Mouse (Mus musculus): ENCODE results near the gene Tmem88b. TPM values are rescaled to one million over a fixed set of nuclear protein-coding genes. Genes with fewer than 3 reads are reported as not detected.
A peak's percentile ranks its signal among the peaks of the same experiment; 100 is the strongest.

Tmem88b gene
- polyA plus RNA-seq, 1 experiment = 1.8 TPM

DNA sequence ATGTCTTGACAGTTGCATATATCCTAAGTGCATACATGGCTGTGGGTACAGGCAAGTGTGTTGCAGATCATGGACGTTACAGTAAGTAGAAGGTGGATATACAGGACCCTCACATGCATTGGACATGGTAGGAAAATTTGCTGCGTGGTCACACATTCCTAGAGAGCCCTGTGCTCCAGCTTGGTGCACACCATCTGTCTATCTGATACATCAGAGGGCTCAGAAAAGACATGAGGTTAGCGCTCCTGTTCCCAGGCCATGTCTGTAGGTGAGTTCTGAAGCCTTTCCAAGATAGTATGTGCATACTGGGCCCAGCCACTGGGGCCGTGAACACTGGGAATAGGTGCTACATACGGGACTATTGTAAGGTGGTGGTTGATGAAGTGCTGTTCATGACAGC, 49.3 kb downstream of the Tmem88b start:
- DNase-seq = no peak
- Histone ChIP-seq H3K27me3 (replicated peaks; ENCODE audit: control insufficient read depth, insufficient read depth, low read length) (no peaks in the 10 kb centered on the region), H3K4me1 (ENCODE audit: control insufficient read depth, insufficient read depth, low read length) (peaks cover 4% of the 10 kb centered on the region; the same call in 1 of the 2 replicates), H3K36me3 (ENCODE audit: control insufficient read depth, insufficient read depth, low read length) (no peaks in the 10 kb centered on the region; the same call in 1 of the 2 replicates), H3K27ac (ENCODE audit: insufficient read depth, low read depth, low read length) (no peak overlapping the region), H3K4me3 (ENCODE audit: insufficient read depth, low read depth, low read length) (no peak overlapping the region)
- 94% methylated on average over 5 of the region's 5 CpGs for WGBS
- TF ChIP-seq CTCF (conservative IDR thresholded peaks at IDR 0.05; ENCODE audit: insufficient read depth, insufficient read length, low read depth, low read length) = no peak
- no peak for TF ChIP-seq POLR2A (IDR thresholded peaks at IDR 0.05; ENCODE audit: low read depth, low read length)

DNA sequence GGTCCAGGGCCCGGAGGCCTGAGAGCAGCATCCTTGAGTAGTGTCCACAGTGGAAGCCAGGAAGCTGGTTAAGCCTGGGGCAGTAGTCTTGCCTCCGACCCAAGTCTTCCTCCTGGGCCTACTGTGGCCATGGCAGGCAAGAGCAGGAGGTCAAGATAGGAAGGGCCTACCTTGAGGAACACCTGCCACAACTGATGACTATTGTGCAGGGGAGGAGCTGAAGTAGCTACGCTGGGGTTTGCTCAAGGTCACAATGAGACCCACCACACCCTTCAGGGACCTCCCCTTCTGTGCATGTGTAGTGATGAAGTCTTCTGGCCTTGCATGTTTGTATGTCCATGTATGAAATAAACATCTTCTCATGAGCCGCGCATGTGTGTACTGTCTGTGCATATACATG, 49.9 kb downstream of the Tmem88b start:
- 72% methylated on average over 5 of the region's 5 CpGs for WGBS
- Histone ChIP-seq H3K27ac (ENCODE audit: insufficient read depth, low read depth, low read length) (no peak overlapping the region), H3K36me3 (ENCODE audit: control insufficient read depth, insufficient read depth, low read length) (no peaks in the 10 kb centered on the region; the same call in 1 of the 2 replicates), H3K4me3 (ENCODE audit: insufficient read depth, low read depth, low read length) (peak overlapping the region; percentile 71), H3K27me3 (replicated peaks; ENCODE audit: control insufficient read depth, insufficient read depth, low read length) (no peaks in the 10 kb centered on the region), H3K4me1 (ENCODE audit: control insufficient read depth, insufficient read depth, low read length) (peaks cover 4% of the 10 kb centered on the region; the same call in 1 of the 2 replicates)
- no peak for DNase-seq
- TF ChIP-seq POLR2A (IDR thresholded peaks at IDR 0.05; ENCODE audit: low read depth, low read length) = no peak

DNA sequence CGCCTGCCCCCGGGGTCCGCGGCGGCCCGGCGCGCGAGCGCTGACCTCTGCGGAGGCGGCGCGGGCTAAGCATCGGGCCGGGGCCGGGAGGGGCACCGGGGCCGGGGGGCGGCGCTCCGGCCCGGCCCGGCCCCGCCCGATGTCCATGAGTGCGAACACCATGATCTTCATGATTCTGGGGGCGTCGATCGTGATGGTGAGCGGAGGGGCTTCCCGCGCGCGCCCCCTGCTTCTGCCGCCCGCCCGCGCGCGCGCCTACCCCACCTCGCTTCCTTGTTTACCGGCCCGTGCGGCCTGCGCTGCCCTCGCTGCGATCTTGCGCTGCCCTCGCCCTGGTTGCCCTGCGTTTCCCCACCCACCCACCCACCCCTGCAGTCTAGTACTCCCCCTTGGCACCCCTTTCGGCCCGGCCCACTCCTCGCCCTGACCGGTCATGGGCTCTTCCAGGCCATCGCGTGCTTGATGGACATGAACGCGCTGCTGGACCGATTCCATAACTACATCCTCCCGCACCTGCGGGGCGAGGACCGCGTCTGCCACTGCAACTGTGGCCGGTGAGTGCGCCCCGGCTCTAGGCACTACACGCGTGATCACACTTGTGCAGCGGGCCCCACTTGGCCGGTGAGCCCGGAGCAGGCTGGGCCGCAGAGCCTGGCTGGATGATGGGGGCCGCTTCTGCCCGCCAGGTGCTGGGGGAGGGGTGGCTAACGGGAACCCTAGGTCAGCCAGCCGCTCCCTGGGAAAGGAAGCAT, 50.5 kb downstream of the Tmem88b start:
- Histone ChIP-seq H3K4me3 (ENCODE audit: insufficient read depth, low read depth, low read length) (peak overlapping the region; percentile 71), H3K36me3 (ENCODE audit: control insufficient read depth, insufficient read depth, low read length) (no peaks in the 10 kb centered on the region), H3K27me3 (replicated peaks; ENCODE audit: control insufficient read depth, insufficient read depth, low read length) (no peaks in the 10 kb centered on the region), H3K4me1 (ENCODE audit: control insufficient read depth, insufficient read depth, low read length) (peaks cover 4% of the 10 kb centered on the region; the same call in 1 of the 2 replicates), H3K27ac (ENCODE audit: insufficient read depth, low read depth, low read length) (no peak overlapping the region)
- TF ChIP-seq POLR2A (IDR thresholded peaks at IDR 0.05; ENCODE audit: low read depth, low read length) (no peak), CTCF (conservative IDR thresholded peaks at IDR 0.05; ENCODE audit: insufficient read depth, insufficient read length, low read depth, low read length) (no peak)
- 1% methylated on average over 79 of the region's 79 CpGs for WGBS
- peak; percentile 44 for DNase-seq

DNA sequence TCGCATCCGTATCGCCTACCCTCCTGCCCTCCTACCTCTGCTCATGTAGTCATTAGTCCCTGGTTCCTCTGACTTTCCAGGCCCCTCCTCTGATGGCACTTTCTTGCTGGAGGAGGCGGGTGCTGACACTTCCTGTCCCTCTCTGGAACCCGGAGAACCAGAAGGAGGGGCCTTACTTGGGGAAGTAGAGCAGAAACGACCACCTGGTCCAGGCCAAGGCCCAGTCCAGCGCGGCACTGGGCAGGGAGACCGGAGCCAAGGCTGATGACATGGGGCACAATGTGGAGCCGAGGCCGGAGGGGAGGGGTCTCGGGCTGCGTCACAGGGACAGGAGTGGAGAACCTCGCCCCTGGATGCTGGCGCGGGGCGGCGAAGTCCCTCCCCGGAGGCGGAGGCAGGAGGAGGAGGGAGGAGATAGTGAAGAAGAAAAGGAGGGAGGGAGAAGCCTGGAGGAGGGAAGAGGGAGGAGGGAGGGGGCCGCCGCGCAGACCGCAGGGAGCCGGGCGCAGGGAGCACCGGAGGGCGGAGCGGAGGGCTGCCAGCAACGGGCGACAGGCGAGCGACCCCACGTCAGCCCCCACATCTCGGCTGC, 51.2 kb downstream of the Tmem88b start, which contains the start of gene Tmem240:
Gene Tmem240, plus strand, starts transcription at position 451 of the 592 bp plus-strand sequence.
- peak; percentile 87 for DNase-seq
- H3K27me3 ChIP-seq (replicated peaks; ENCODE audit: control insufficient read depth, insufficient read depth, low read length) = no peaks in the 10 kb centered on the region
- H3K4me1 ChIP-seq (ENCODE audit: control insufficient read depth, insufficient read depth, low read length) = peaks cover 4% of the 10 kb centered on the region; the same call in 1 of the 2 replicates
- peak within 1 kb of the TSS; percentile 71 for H3K4me3 ChIP-seq (ENCODE audit: insufficient read depth, low read depth, low read length)
- H3K27ac ChIP-seq (ENCODE audit: insufficient read depth, low read depth, low read length) = peak within 1 kb of the TSS; percentile 84
- no peak for TF ChIP-seq CTCF (conservative IDR thresholded peaks at IDR 0.05; ENCODE audit: insufficient read depth, insufficient read length, low read depth, low read length)
- TF ChIP-seq POLR2A (IDR thresholded peaks at IDR 0.05; ENCODE audit: low read depth, low read length) = no peak
- WGBS = 4% methylated on average over 26 of the region's 35 CpGs
- no peaks in the 10 kb centered on the region for H3K36me3 ChIP-seq (ENCODE audit: control insufficient read depth, insufficient read depth, low read length)

DNA sequence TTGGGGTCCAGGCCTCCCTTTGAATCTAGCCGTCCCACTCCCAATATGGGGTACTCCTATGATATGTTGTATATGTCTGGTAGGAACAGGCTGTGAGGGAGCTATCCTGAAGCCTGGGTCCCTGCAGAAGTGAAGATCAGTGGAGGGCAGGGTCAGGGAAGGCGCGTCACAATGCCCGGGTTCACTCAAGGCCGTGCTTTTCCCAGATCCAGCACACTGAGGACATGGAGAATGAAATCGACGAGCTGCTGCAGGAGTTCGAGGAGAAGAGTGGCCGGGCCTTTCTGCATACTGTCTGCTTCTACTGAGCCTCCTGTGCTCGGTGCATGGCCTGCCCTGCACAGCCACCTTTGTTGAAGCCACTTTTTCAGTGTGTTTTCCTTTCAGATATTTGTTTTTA, 52.4 kb downstream of the Tmem88b start:
- DNase-seq = no peak
- H3K27me3 ChIP-seq (replicated peaks; ENCODE audit: control insufficient read depth, insufficient read depth, low read length) = no peaks in the 10 kb centered on the region
- H3K4me1 ChIP-seq (ENCODE audit: control insufficient read depth, insufficient read depth, low read length) = peaks cover 4% of the 10 kb centered on the region; the same call in 1 of the 2 replicates
- H3K36me3 ChIP-seq (ENCODE audit: control insufficient read depth, insufficient read depth, low read length) = no peaks in the 10 kb centered on the region
- TF ChIP-seq CTCF (conservative IDR thresholded peaks at IDR 0.05; ENCODE audit: insufficient read depth, insufficient read length, low read depth, low read length) (no peak), POLR2A (IDR thresholded peaks at IDR 0.05; ENCODE audit: low read depth, low read length) (no peak)
- H3K27ac ChIP-seq (ENCODE audit: insufficient read depth, low read depth, low read length) = no peak overlapping the region
- 90% methylated on average over 10 of the region's 10 CpGs for WGBS
- no peak overlapping the region for H3K4me3 ChIP-seq (ENCODE audit: insufficient read depth, low read depth, low read length)

Other genes with a start within 250 kb of the Tmem88b start
- gene Nadk, start 223.5 kb downstream of the Tmem88b start, polyA plus RNA-seq (2012; rRNA removed) = 141 and 153 TPM in 2 replicates
- gene Slc35e2, start 184.5 kb downstream of the Tmem88b start, polyA plus RNA-seq (2012; rRNA removed) = 7.5 and 7.9 TPM in 2 replicates
- 19.2 and 24.8 TPM in 2 replicates for gene Cdk11b, start 161.0 kb downstream of the Tmem88b start, polyA plus RNA-seq (2012; rRNA removed)
- not detected in 2 replicates for gene Gm10563, start 140.5 kb downstream of the Tmem88b start, polyA plus RNA-seq (2012; rRNA removed)
- 22.4 and 28.0 TPM in 2 replicates for gene Mmp23, start 132.5 kb downstream of the Tmem88b start, polyA plus RNA-seq (2012; rRNA removed)
- gene Mib2, start 116.7 kb downstream of the Tmem88b start, polyA plus RNA-seq (2012; rRNA removed) = 57.7 and 72.6 TPM in 2 replicates
- 9.8 and 10.6 TPM in 2 replicates for gene Fndc10, start 91.5 kb downstream of the Tmem88b start, polyA plus RNA-seq (2012; rRNA removed)
- 81.9 and 101 TPM in 2 replicates for gene Ssu72, start 81.1 kb downstream of the Tmem88b start, polyA plus RNA-seq (2012; rRNA removed)
- 0.67 TPM in 2 replicates for gene Tmem240, start 51.1 kb downstream of the Tmem88b start, polyA plus RNA-seq (2012; rRNA removed)
- 130 and 145 TPM in 2 replicates for gene Atad3a, start 24.8 kb downstream of the Tmem88b start, polyA plus RNA-seq (2012; rRNA removed)
- gene Vwa1, start 11.2 kb downstream of the Tmem88b start, polyA plus RNA-seq (2012; rRNA removed) = 21.8 and 27.2 TPM in 2 replicates
- gene Ankrd65, start 4.6 kb upstream of the Tmem88b start, polyA plus RNA-seq (2012; rRNA removed) = 2.8 and 3.2 TPM in 2 replicates
- gene Mrpl20, start 17.0 kb upstream of the Tmem88b start, polyA plus RNA-seq (2012; rRNA removed) = 83.1 and 91.1 TPM in 2 replicates
- 54.1 and 56.8 TPM in 2 replicates for gene Ccnl2, start 26.6 kb upstream of the Tmem88b start, polyA plus RNA-seq (2012; rRNA removed)
- 164 and 195 TPM in 2 replicates for gene Aurkaip1, start 45.4 kb upstream of the Tmem88b start, polyA plus RNA-seq (2012; rRNA removed)
- 98.0 and 115 TPM in 2 replicates for gene Mxra8, start 53.8 kb upstream of the Tmem88b start, polyA plus RNA-seq (2012; rRNA removed)
- gene Dvl1, start 61.5 kb upstream of the Tmem88b start, polyA plus RNA-seq (2012; rRNA removed) = 123 and 174 TPM in 2 replicates
- gene Tas1r3, start 77.5 kb upstream of the Tmem88b start, polyA plus RNA-seq (2012; rRNA removed) = 0.64 and 0.72 TPM in 2 replicates
- 46.2 and 53.1 TPM in 2 replicates for gene Cptp, start 83.6 kb upstream of the Tmem88b start, polyA plus RNA-seq (2012; rRNA removed)
- gene Ints11, start 83.7 kb upstream of the Tmem88b start, polyA plus RNA-seq (2012; rRNA removed) = 26.0 and 28.9 TPM in 2 replicates
- 27.3 and 34.1 TPM in 2 replicates for gene Pusl1, start 105.9 kb upstream of the Tmem88b start, polyA plus RNA-seq (2012; rRNA removed)
- 14.6 and 18.3 TPM in 2 replicates for gene Acap3, start 105.9 kb upstream of the Tmem88b start, polyA plus RNA-seq (2012; rRNA removed)
- gene Ube2j2, start 158.0 kb upstream of the Tmem88b start, polyA plus RNA-seq (2012; rRNA removed) = 47.3 and 48.0 TPM in 2 replicates
- 104 and 107 TPM in 2 replicates for gene C1qtnf12, start 176.4 kb upstream of the Tmem88b start, polyA plus RNA-seq (2012; rRNA removed)
- 4.5 and 5.0 TPM in 2 replicates for gene B3galt6, start 206.8 kb upstream of the Tmem88b start, polyA plus RNA-seq (2012; rRNA removed)
- gene Sdf4, start 207.0 kb upstream of the Tmem88b start, polyA plus RNA-seq (2012; rRNA removed) = 55.1 and 60.4 TPM in 2 replicates
- 1.6 and 3.8 TPM in 2 replicates for gene Tnfrsf4, start 228.0 kb upstream of the Tmem88b start, polyA plus RNA-seq (2012; rRNA removed)
- gene Tnfrsf18, start 240.3 kb upstream of the Tmem88b start, polyA plus RNA-seq (2012; rRNA removed) = 0.95 and 4.0 TPM in 2 replicates